Mouse (Mus musculus) ES-E14 (cell line): ENCODE results near the gene Vps35l.

ENCODE experiments used
- CHD2 ChIP-seq: IDR thresholded peaks from 2 replicates; pipeline ENCODE4 v1.6.1; 2014; ENCODE audit warnings: mild to moderate bottlenecking, low read depth, low read length, inconsistent platforms
- HCFC1 ChIP-seq: IDR thresholded peaks from 2 replicates; pipeline ENCODE4 v1.6.1; 2012; ENCODE audit warnings: low read length, inconsistent platforms, borderline replicate concordance; ENCODE audit not compliant: insufficient read depth
- MAFK ChIP-seq: IDR thresholded peaks from 2 replicates; pipeline ENCODE4 v1.6.1; 2014; ENCODE audit warnings: mild to moderate bottlenecking, low read depth, low read length, inconsistent platforms; ENCODE audit not compliant: insufficient read depth
- ZC3H11A ChIP-seq: IDR thresholded peaks from 2 replicates; pipeline ENCODE4 v1.6.1; 2012; ENCODE audit warnings: low read depth, mild to moderate bottlenecking, inconsistent platforms, low read length, borderline replicate concordance
- ZNF384 ChIP-seq: IDR thresholded peaks from 2 replicates; pipeline ENCODE4 v1.6.1; 2012; ENCODE audit warnings: low read depth, low read length, inconsistent platforms

DNA sequence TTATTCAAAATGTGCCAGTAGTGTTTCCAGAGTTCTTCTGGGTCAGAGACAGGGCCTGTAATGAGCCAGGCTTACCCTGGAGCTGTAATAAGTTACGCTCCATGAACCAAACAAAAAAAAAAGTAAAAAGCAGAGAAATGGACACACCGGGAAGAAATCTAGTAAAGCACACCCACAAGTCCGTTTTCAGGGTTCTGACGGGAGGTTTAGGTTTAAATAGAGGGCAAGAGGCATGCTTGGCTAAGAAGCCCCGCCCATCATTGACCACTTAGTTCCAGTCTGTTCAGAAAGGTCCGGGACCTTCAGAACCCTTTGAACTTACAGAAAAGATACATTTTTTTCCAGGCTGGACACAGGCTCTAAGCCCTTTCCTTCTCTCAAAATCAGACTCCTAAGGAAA is 34.0 kb upstream of the Vps35l start:
- TF ChIP-seq ZNF384 (no peak), HCFC1 (no peak), MAFK (no peak), ZC3H11A (no peak), CHD2 (no peak)
